Mouse (Mus musculus) left cerebral cortex, postnatal 4 days (tissue): ENCODE data around the gene Samd4. TPM values are rescaled to one million over a fixed set of nuclear protein-coding genes. Genes with fewer than 3 reads are reported as not detected.

Experiments
- DNase-seq: peaks from one replicate; pipeline ENCODE4 v3.0.0-alpha.2; 2022
- intact Hi-C: fragments of 180-260 bp; cut with DNase I; formaldehyde crosslinking; loops from one replicate; pipeline ENCODE4 v1.15.1; 2025
- total RNA-seq, 2 experiments: library from RNA; stranded (reverse); gene quantifications; 2 replicates each; pipeline ENCODE4 v1.2.3; 2021

Samd4 gene
- total RNA-seq, 2 experiments from 2014 or later = 12.2 to 13.4 TPM

GRCm38 (mm10) chr14:46984542-46985125 lies 102.0 kb downstream of the Samd4 start:
- DNase-seq = no peak
- intact Hi-C loops = no loop called here

DNA sequence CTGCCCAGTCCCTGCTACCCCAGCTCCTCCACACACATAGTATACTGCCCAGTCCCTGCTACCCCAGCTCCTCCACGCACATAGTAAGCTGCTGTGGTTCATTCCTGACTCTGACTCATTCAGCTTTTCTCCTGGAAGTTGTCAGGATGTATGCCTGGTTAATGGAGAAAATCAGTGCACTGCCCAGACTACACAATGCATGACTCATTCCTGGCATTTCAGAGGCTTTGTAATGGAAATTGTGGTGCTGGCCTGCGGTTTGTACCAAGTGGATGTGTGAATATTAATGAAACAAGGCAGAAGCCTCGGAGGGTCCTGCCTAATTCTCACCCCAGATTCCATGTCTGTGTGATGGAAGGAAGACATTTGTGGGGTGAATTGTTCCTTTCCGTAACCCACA lies 107.0 kb downstream of the Samd4 start:
- intact Hi-C loops = no loop called here
- no peak for DNase-seq

- DNase-seq = no peak
- intact Hi-C loops = no loop called here
Measured at GRCm38 (mm10) chr14:46990450-46990849, 107.8 kb downstream of the Samd4 start.

GRCm38 (mm10) chr14:46994704-46995103 lies 112.0 kb downstream of the Samd4 start:
- intact Hi-C loops = no loop called here
- DNase-seq = no peak

DNA sequence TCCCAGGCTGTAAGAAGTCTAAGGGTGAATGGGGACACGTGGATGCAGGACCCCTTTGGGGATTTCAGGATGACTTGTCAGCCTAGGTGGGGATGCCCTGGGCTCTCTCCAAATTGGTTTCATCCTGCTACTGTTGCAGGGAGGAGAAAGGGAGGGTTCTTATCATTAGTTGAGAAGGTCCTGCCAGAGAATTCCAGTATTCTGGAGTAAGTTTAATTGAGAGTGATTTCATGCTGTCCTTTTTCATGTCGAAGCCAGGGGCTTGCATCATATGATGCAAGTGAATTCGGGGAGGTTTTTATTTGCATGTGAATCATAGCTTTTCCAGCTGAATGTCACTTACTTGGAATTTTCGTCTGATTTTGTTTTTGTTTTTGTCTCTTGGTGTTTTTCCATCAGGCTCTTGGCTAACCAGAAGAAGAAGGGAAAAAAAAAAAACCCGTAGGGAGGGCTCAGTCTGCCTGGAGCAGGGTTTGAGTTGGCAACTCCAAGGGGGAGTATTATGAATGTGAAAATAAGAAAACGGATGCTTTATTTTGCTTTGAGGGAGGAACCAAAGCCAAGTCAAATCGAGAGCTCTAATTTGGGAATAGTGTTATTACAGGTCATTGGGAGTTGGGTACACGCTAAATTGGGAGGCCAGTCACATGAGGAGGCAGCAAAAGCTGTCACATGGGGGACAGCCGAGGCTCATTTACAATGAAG lies 116.8 kb downstream of the Samd4 start:
- no peak for DNase-seq
- intact Hi-C loops = loop anchor here (5.0 kb wide), 1 partner anchor 117 kb away; the partner anchor contains the start of gene Samd4

DNA sequence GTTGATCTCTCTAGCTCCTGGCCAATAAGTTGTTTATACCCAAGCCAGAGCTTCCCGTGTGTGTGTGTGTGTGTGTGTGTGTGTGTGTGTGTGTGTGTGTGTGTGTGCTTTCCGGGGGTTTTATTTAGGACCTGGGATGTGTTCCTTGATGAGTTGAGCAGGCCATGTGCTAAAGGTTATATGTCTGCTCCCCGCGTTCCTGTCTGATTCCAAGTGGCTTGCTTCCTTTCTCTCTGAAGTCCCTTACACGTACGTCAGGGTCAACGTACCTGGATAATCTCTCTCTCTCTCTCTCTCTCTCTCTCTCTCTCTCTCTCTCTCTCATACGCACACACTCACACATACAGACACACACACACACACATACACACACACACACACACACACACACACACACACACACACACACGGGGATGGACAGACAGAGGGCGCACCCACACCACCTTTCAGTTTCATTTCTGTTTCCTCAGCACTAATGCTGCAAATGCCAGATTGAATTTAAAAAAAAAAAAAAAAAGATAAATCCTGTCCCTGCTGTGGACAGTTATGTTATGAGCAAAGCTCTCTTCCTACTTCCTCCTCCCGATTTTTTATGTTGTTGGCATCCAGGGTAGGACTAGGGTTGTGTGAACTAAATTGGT lies 117.6 kb downstream of the Samd4 start:
- intact Hi-C loops = loop anchor here (5.0 kb wide), 1 partner anchor 118 kb away; the partner anchor contains the start of gene Samd4
- no peak for DNase-seq

- intact Hi-C loops = loop anchor here (5.0 kb wide), 1 partner anchor 119 kb away; the partner anchor contains the start of gene Samd4
- no peak for DNase-seq
Measured at GRCm38 (mm10) chr14:47000786-47001761, 118.4 kb downstream of the Samd4 start.

DNA sequence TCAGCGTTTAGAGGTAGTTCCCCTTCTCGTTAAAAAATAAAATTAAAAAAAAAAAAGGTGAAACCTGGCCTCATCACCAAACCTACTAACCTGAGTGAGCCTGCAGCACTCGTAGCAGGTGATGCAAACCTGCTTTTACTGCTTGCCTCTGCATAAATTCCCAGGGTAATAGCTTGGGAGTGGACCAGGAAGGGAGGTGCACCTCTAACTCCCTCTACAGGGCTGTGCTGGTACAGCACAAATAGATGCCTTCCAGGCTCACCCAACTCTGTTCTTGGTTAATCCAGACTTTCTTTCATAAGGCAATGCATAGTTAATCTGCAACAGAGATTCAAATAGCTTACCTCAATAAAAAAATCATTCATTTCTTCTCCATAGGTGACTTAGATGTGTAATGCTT lies 121.5 kb downstream of the Samd4 start:
- intact Hi-C loops = loop anchor here (5.0 kb wide), 1 partner anchor 122 kb away; the partner anchor contains the start of gene Samd4
- no peak for DNase-seq

- DNase-seq = no peak
- intact Hi-C loops = no loop called here
Measured at GRCm38 (mm10) chr14:47011171-47012139, 128.8 kb downstream of the Samd4 start.

GRCm38 (mm10) chr14:47015618-47016017 lies 133.0 kb downstream of the Samd4 start:
- no peak for DNase-seq
- intact Hi-C loops = no loop called here

DNA sequence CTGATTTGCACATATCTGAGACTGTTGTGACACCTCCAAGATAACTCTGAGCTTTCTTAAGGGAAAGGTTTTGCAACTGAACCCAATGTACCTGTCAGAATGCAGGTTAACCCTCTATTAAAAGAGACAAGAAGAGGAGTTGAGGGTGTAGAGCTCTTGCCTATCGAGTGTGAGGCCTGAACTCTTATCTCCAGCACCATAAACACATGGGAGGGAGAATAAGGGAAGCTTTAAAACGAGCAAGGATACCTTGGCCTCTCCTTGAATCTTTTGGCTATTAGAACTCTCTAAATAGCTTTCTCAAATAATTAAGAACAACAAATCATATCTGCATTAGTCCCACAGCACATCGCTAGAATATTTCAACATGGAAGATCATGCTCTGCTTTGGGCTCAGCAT lies 135.0 kb downstream of the Samd4 start:
- intact Hi-C loops = no loop called here
- DNase-seq = no peak

DNA sequence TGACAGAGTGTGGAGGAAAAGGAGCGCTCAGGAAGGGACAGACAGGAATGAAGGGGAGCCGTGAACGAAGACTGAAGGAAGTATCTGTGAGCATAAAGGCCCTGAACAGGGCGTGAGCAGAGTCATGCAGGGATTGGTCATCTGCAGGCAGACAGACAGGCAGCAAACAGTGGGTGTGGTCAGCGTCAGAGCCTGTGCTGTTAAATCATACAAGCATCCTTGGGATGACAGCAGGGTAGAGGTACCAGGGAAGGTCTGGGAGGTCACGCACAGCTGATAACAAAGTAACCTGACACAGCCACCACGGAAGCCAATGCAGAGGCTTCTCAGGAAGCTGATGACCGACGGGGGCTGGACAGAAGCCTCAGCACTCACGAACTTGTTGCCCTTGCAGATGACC lies 138.2 kb downstream of the Samd4 start:
- intact Hi-C loops = no loop called here
- DNase-seq = no peak

DNA sequence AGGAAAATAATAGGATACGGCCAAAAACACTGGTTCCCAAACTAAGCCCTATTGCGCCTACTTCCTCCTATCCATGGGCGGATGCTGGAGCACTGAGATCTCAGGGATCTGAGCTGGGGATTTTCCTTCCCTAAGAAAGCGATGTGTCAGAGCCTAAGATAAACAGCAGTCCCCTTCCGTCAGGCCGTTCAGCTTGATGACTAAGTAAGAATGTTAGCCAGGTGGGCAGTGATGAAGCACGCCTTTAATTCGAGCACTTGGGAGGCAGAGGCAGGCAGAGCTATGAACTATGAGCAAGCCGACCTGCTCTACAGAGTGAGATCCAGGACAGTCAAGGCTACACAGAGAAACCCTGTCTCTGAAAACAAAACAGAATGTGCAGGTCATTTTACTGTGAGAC lies 140.9 kb downstream of the Samd4 start:
- intact Hi-C loops = no loop called here
- no peak for DNase-seq

DNA sequence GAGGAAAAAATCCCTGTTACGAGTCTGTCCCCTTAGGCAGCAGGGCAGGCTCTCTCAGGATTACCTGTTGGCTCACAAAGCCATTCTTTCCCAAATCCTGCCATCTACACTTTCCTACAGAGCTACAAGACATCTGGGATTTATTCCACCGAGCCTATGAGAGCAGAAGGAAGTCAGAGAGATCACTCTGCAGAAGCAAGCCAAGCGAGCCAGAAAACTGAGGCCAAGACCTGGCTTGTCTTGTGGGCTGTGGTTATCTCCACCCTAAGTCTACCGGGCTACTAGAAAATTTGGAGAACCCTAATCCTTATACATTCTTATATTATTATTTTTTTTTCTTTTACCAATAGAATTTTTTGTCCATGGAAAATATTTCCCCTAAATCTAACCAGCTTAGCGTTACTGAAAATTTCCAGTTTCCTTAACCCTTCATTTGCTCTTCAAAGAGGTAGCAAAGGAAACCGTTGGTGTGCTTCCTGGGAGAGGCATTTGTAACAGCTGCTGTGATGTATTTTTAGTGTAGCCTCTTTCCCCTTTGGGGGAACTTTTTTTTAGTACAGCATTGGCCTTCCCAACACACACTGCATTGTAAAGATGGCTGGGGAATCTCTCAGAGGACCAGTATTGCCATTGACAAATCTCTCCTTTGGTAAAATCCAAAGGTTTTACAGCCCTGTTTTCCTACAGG lies 144.9 kb downstream of the Samd4 start:
- intact Hi-C loops = no loop called here
- DNase-seq = no peak

GRCm38 (mm10) chr14:47031542-47031941 lies 148.9 kb downstream of the Samd4 start:
- intact Hi-C loops = no loop called here
- DNase-seq = no peak

GRCm38 (mm10) chr14:47032140-47032539 lies 149.5 kb downstream of the Samd4 start:
- no peak for DNase-seq
- intact Hi-C loops = no loop called here

GRCm38 (mm10) chr14:47033423-47033822 lies 150.8 kb downstream of the Samd4 start:
- intact Hi-C loops = no loop called here
- no peak for DNase-seq

GRCm38 (mm10) chr14:47041699-47042098 lies 159.0 kb downstream of the Samd4 start:
- intact Hi-C loops = no loop called here
- DNase-seq = no peak

DNA sequence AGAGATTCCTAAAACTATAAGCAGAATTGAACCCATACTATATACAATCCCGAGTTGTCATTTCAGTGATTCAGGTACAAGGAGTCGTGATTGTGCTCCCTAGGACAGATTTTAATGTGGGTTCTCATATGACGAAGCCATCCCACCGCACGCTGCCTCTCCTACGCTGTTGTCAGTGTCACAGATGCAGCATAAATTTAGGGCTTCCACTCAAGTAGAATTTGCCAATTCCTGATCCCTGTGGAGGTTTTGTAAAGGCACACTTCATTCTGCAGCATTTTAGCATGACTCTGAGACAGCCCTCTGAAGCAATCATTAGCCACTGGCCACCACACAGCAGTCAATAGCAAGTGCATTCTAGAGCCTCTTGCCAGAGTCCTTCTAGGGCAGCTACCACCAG lies 166.4 kb downstream of the Samd4 start:
- DNase-seq = no peak
- intact Hi-C loops = no loop called here
